Mouse (Mus musculus) 3T3-L1 (cell line): Measurements from ENCODE around the gene Olfr111.
"Not testable (repeated sequence)": the region's sequence is repeated elsewhere in the genome, so short reads cannot be mapped to it uniquely, and the experiment has no call there.

Experiments used
- DNase-seq: peaks from one replicate; pipeline ENCODE4 v3.0.0-alpha.2; 2015; ENCODE audit warnings: low read depth, low spot score

Gene Olfr111

DNA sequence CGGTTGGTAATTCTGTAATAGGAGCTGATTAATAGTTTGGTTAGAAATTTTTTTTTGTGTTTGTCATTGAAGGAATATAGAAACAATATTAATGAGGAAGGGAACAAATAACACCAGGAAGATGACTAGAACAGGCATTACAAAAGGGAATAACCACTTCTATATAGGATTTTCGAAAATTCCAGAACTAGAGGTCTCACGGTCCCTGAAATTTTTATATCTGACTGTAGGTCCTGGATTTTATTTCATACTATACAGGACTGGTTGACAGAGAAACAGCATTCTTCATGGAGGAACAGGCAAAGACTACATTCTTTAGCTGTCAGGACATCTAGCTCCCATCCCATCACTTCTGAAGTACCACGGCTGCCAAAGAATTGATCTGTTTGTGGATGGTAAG lies at the start of gene Olfr111:
TSS of gene Olfr111 (plus strand) at position 301 of the 400 bp plus-strand sequence.
- no peak for DNase-seq

DNA sequence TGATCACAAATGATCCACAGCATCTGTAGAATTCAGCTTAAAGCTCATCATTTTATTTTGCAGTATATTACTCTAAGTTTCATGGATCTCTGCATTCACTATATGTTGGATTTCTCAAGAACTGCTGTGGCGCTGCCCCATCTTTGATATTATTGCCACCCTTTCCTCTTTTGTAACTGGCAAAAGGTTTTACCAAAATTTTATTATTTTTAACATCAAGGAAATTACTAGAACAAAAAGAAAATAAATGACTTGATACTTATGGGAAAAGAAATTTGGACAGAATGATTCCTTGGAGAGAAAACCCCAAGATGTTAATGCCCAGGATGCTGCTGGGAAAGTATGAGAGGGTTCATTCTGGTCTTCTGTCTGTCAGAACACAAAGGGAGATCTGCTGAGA lies 49.2 kb upstream of the Olfr111 start, which contains the start of gene Olfr109:
TSS of gene Olfr109 (plus strand) at position 301 of the 400 bp plus-strand sequence.
- DNase-seq, result no peak

DNA sequence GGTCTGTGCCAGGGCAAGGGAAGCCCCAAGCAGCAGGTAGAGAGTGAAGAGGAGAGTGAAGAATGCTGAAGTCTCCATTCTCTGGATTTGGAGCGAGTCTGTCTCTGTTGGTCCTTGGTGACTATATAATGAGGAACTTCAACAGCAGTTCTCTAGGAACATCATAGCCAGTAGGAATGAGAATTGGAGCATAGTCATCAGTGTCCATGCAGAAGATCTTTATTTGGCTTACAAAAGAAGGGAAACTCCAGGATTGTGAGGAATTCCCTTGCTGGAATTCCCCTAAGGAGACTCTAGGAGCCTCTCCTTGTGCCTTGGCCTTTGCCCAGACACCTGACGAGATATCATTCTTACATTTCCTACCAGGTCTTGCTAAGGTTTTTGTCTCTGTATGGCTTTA lies 24.4 kb upstream of the Olfr111 start, which contains the start of gene H2-M2:
TSS of gene H2-M2 (minus strand) at position 101 of the 400 bp plus-strand sequence.
- DNase-seq, result no peak

DNA sequence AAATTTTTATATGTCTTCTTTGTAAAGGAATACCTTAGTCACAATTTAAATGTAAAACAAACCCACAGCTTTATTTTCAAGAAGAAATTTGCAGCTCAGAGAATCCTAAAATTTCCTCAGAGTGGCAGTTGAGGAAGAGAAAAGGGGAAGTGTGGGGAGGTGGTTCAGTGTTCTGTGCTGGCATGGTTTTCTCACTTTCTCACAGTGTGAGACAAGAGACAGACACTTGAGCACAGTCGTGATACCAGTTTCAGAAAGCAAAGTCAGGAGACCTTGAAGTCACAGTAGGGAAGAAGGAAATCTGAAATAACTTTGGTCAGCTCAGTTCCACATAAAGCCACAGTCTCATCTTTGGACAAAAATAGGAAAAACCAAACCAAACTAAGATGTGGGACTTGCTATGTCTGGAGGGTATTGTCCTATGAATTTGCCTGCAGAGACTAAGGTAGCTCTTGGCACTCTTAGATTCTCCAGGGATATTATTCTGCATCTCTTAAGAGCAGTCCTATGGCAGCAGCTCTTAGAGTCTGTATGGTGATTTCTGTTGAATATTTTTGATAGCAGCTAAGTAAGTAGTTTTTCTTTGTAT lies 15.8 kb upstream of the Olfr111 start, which contains the start of gene Olfr110:
TSS of gene Olfr110 (plus strand) at position 539 of the 589 bp plus-strand sequence.
- no peak for DNase-seq

DNA sequence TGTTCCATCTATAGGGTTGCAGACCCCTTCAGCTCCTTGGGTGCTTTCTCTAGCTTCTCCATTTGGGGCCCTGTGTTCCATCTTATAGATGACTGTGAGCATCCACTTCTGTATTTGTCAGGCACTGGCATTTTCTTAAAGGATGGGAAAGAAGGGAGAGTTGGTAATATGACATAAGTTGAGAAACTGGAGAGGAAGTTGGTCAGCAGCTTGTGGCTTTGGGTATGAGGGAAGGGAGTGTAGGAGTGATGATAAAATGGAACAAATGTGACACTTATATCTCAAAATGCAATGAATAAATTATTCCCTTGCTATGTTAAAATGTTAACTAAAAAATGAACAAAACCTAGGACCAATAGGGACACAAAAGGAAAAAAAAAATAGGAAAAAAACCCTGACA lies 16.8 kb downstream of the Olfr111 start:
- not testable (repeated sequence) for DNase-seq

DNA sequence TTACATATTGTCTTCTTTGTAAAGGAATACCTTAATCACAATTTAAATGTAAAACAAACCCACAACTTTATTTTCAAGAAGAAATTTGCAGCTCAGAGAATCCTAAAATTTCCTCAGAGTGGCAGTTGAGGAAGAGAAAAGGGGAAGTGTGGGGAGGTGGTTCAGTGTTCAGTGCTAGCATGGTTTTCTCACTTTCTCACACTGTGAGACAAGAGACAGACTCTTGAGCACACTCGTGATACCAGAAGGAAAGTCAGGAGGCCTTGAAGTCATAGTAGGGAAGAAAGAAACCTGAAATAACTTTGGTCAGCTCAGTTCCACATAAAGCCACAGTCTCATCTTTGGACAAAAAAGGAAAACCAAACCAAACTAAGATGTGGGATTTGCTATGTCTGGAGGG lies 17.6 kb downstream of the Olfr111 start:
- not testable (repeated sequence) for DNase-seq

DNA sequence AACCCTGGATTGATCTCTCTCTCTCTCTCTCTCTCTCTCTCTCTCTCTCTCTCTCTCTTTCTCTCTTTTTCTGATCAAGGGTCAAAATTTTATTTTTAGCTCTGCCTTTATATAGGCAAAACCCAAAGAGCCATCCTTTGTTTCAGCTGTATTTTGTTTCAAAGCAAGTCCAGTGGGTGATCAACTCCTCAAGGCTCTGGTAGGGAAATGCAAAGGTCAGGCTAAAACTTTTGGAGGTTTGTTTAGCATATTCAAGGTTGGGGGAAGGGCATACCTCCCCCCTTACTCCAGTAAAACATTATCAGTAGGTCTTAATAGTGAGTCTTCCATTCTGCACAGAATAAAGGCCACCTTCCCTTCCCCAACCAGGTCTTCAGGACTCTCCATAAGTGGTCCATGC lies 27.3 kb downstream of the Olfr111 start:
- DNase-seq, result no peak

DNA sequence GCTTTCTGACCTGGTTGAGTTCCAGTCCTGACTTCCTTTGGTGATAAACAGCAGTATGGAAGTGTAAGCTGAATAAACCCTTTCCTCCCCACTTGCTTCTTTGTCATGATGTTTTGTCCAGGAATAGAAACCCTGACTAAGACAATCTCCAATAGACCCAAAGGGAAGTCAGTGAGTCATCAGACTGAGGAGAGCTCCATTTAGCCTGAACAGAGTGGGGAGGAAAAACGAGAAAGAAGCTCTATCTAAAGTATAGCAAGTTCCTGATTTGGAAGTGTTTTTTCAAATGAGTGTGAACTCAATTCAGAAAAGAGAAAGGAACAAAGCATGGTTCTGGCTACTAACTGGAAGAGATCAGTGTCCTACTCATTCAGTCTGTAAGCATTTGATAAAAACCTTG lies 30.6 kb downstream of the Olfr111 start:
- DNase-seq, result not testable (repeated sequence)

DNA sequence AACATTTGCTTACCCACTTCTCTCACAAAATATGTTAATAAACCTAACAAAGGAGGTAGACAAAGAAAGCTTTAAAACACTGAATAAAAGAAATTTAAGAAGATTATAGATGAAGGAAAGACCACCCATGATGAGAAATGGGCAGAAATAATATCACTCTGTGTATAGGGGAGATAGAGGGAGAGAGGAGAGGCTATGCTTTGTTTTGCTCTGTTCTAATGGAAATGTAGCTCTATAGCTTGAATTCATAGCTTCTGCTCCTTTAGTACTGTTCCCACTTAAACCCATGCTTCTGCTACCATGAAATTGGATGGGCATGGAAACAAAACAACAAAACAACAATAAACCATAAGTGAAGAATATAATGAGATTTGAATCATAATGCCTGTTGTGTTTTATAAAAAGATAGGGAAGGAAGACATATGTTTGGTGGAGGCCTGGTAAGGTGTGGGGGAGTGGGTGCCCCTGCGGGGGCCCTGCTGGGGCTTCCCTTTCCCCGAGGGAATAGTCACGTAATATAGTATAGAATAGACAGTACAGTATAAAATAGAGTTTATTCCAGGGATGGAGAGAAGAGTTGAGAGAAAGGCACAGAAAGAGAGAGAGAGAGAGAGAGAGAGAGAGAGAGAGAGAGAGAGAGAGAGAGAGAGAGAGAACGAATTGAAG lies 33.8 kb downstream of the Olfr111 start:
- no peak for DNase-seq

DNA sequence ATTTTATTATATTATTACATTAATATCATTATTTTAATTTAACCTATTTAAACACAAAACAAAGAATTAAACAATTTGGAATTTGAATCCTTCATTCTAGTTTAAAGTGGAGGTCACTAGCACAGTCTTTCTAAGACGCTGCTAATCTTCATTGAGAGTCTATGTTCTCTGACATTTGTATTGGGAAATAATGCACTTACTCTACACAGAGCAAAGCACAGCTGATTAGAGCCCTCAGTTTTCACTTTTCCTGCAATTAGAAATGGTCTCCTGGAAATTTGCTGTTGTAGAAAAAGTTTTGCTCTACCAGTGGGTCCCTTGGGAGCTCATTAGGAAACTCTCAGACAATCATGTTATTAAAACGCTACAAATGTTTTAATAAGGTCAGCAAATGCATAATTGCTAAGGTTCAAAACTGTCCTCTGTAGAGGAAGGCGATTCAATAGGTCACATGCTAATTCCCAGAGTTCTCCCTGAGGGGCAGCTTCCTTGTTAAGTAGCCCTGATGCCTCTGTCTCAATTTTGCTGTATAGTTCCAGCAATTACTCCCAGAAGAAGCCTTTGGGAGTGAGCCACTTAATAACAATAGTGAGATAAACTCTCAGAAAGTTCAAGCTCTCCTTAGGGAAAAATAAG lies 36.1 kb downstream of the Olfr111 start:
- no peak for DNase-seq

DNA sequence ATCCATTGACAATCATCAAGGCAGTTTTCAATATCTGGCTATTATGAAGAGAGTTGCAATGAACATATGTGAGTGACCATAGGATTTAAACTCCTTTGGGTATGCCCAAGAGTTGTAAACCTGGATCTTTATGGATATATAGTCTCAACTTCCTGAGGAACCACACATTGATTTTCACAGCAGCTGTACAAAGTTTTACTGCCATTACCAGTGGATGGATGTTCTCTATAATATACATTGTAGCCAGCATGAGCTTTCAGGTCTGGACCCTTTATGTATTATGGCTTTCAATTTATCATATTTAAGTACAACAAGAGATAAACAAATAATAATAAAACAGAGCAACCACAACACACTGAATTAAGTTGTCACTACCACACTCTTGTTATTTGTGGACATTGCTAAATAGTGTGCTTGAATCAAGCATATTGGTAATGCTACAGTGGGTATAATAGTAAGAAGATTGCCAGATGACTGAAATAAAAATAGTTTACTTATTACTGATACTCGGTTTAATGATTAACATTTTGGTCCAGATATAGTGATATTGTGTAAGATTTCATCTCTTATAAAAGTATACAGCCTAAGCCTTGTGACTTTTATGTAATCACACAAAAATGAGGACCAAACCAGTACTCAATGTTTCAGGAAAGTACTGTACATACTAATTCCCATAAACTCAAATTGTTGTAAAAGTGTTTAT lies 51.2 kb downstream of the Olfr111 start:
- no peak for DNase-seq

DNA sequence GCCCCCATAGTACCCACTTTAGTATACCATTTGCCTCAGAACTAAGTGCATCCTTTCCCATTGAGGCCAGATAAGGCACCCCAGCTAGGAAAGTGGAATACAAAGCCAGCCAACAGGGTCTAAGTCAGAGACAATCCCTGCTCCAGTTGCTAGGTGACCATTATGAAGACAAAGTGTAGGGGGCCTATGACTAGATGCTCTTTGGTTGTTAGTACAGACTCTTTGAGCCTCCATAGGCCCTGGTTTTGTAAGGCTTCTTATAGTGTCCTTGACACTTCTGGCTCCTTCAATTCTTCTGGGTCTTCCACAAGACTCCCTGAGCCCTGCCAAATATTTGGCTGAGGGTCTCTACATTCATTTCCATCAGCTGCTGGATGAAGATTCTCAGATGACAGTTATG lies 61.5 kb downstream of the Olfr111 start, which contains the start of gene Olfr112:
TSS of gene Olfr112 (minus strand) at position 101 of the 400 bp plus-strand sequence.
- no peak for DNase-seq

DNA sequence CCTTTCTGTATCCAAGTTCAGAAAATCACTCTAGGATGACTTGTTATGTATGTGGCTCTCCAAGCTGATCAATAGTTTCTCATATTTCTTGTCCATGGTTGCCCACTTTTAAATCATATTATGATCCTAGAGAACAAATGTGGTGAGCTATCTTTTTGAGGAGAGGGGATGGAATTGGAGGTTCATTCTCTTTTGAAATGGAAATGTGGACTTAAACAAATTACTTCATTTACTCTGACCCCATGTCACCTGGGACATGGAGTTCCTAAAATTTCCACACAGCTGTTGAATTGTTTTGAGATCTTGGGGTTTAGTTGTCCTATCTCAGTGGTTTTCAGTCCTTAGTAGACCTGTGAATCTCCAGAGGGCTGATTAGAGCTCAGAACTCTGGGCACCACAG lies 69.7 kb downstream of the Olfr111 start, which contains the start of gene Olfr113:
TSS of gene Olfr113 (minus strand) at position 101 of the 400 bp plus-strand sequence.
- DNase-seq, result no peak
